Mouse (Mus musculus): Measurements from ENCODE around the gene Timm17b. TPM values are rescaled to one million over a fixed set of nuclear protein-coding genes. Genes with fewer than 3 reads are reported as not detected.
A peak's percentile ranks its signal among the peaks of the same experiment; 100 is the strongest.

Timm17b gene
- total and polyA plus RNA-seq, 3 experiments = 33.1 to 76.7 (median 38.8) TPM

- no peak for TF ChIP-seq NRF1 (IDR thresholded peaks at IDR 0.05; ENCODE audit: low read depth, low read length)
- TF ChIP-seq MAX (IDR thresholded peaks at IDR 0.05; ENCODE audit: low read length) = peak; percentile 73
- no peak for TF ChIP-seq NELFE (IDR thresholded peaks at IDR 0.05; ENCODE audit: low read depth, low read length)
- peak; percentile 54; the same call in 1 of the 2 replicates for TF ChIP-seq MXI1 (IDR thresholded peaks at IDR 0.05; ENCODE audit: low read depth, low read length)
- TF ChIP-seq ETS1 (conservative IDR thresholded peaks at IDR 0.05; ENCODE audit: low read depth, low read length) = peak; percentile 86
- peak; percentile 38; the same call in 1 of the 2 replicates for TF ChIP-seq ELF1 (IDR thresholded peaks at IDR 0.05; ENCODE audit: low read depth, low read length)
- TF ChIP-seq EP300 (IDR thresholded peaks at IDR 0.05; ENCODE audit: low read length) = peak; percentile 80
These were observed 33.8 kb upstream of the Timm17b start (continued) for GRCm38 (mm10) chrX:7865343-7865742.

GRCm38 (mm10) chrX:7865786-7866185, 33.4 kb upstream of the Timm17b start:
- Histone ChIP-seq H3K9ac (ENCODE audit: insufficient read depth, low read depth) (peak overlapping the region; percentile 23; the same call in 1 of the 2 replicates), H3K4me2 (ENCODE audit: insufficient read depth, low read depth, poor library complexity, severe bottlenecking) (peak overlapping the region; percentile 80), H3K9me3 (replicated peaks; ENCODE audit: low read length) (no peaks in the 10 kb centered on the region), H3K27ac (ENCODE audit: insufficient read depth, low read depth) (peak overlapping the region; percentile 98), H3K4me1 (ENCODE audit: control insufficient read depth in 1 of 2, insufficient read depth in 2 of 2) (peaks cover 13 to 66% of the 10 kb centered on the region in 2 experiments), H3K4me3 (replicated peaks in 1 of 3; ENCODE audit: low read depth in 2 of 3, low read length in 2 of 3, poor library complexity in 1 of 3) (no peak overlapping the region), H3K36me3 (replicated peaks in 1 of 2; ENCODE audit: control insufficient read depth in 1 of 2, insufficient read depth in 1 of 2, low read length in 1 of 2) (peaks cover 6 to 9% of the 10 kb centered on the region in 2 experiments), H3K79me2 (replicated peaks; ENCODE audit: control insufficient read depth, extremely low read depth, insufficient read depth, poor library complexity, severe bottlenecking) (peaks cover 22% of the 10 kb centered on the region), H3K27me3 (replicated peaks) (no peaks in the 10 kb centered on the region)
- no peak for DNase-seq (ENCODE audit: extremely low read depth)
- dilution Hi-C loops (cut with MboI; ENCODE audit: extremely low pct_ligation_motif_present, extremely low pct_unique_long_range_greater_than_20kb, low sequenced_read_pairs) = no loop called here
- 0 out of 2 replicates have a peak, but pooled peaks have one; percentile 16 for TF ChIP-seq TBP (conservative IDR thresholded peaks at IDR 0.05; ENCODE audit: low read depth, low read length)
- no peak for TF ChIP-seq CTCF (conservative IDR thresholded peaks at IDR 0.05 in 1 of 2, IDR thresholded peaks at IDR 0.05 in 1 of 2; ENCODE audit: low read depth in 2 of 2, low read length in 2 of 2)
- in situ Hi-C loops (cut with MboI; ENCODE audit: low pct_ligation_motif_present, low pct_unique_long_range_greater_than_20kb, low sequenced_read_pairs) = no loop called here

- no peaks in the 10 kb centered on the region for H3K27me3 ChIP-seq (replicated peaks)
- in situ Hi-C loops (cut with MboI; ENCODE audit: low pct_ligation_motif_present, low pct_unique_long_range_greater_than_20kb, low sequenced_read_pairs) (no loop called here), dilution Hi-C loops (cut with MboI; ENCODE audit: extremely low pct_ligation_motif_present, extremely low pct_unique_long_range_greater_than_20kb, low sequenced_read_pairs) (no loop called here)
- H3K4me3 ChIP-seq (replicated peaks in 1 of 3; ENCODE audit: low read depth in 2 of 3, low read length in 2 of 3, poor library complexity in 1 of 3) = peak overlapping the region; percentile 35 to 45 (median 43)
- peaks cover 17% of the 10 kb centered on the region for H3K79me2 ChIP-seq (replicated peaks; ENCODE audit: control insufficient read depth, extremely low read depth, insufficient read depth, poor library complexity, severe bottlenecking)
- no peak for TF ChIP-seq ZC3H11A (IDR thresholded peaks at IDR 0.05; ENCODE audit: low read depth, low read length)
- TF ChIP-seq TCF12 (IDR thresholded peaks at IDR 0.05; ENCODE audit: low read depth, low read length) = peak; percentile 50; the same call in 1 of the 2 replicates
- TF ChIP-seq EP300 (IDR thresholded peaks at IDR 0.05; ENCODE audit: low read length) = peak; percentile 39
- TF ChIP-seq ETS1 (conservative IDR thresholded peaks at IDR 0.05; ENCODE audit: low read depth, low read length) = peak; percentile 66
- TF ChIP-seq ZNF384 (IDR thresholded peaks at IDR 0.05; ENCODE audit: low read depth, low read length) = no peak
- TF ChIP-seq CHD1 (IDR thresholded peaks at IDR 0.05; ENCODE audit: low read depth, low read length) = 0 out of 2 replicates have a peak, but pooled peaks have one; percentile 27
- peak; percentile 63; the same call in 1 of the 2 replicates for TF ChIP-seq MXI1 (IDR thresholded peaks at IDR 0.05; ENCODE audit: low read depth, low read length)
- peak; percentile 70; the same call in 1 of the 2 replicates for TF ChIP-seq SIN3A (IDR thresholded peaks at IDR 0.05; ENCODE audit: low read length)
- no peak for TF ChIP-seq ZMIZ1 (IDR thresholded peaks at IDR 0.05; ENCODE audit: low read depth, low read length)
- peak overlapping the region; percentile 98 for H3K27ac ChIP-seq (ENCODE audit: insufficient read depth, low read depth)
- peaks cover 7 to 55% of the 10 kb centered on the region in 2 experiments for H3K4me1 ChIP-seq (ENCODE audit: control insufficient read depth in 1 of 2, insufficient read depth in 2 of 2)
- no peak for DNase-seq (ENCODE audit: extremely low read depth)
- peak overlapping the region; percentile 87 for H3K4me2 ChIP-seq (ENCODE audit: insufficient read depth, low read depth, poor library complexity, severe bottlenecking)
- peaks cover 13 to 20% of the 10 kb centered on the region in 2 experiments for H3K36me3 ChIP-seq (replicated peaks in 1 of 2; ENCODE audit: control insufficient read depth in 1 of 2, insufficient read depth in 1 of 2, low read length in 1 of 2)
- peak overlapping the region; percentile 60; the same call in 1 of the 2 replicates for H3K9ac ChIP-seq (ENCODE audit: insufficient read depth, low read depth)
- no peaks in the 10 kb centered on the region for H3K9me3 ChIP-seq (replicated peaks; ENCODE audit: low read length)
These were observed 32.0 kb upstream of the Timm17b start for GRCm38 (mm10) chrX:7867141-7867540.

Measured in CH12.LX (cell line).